Mouse (Mus musculus) cerebellum, postnatal 25 days (tissue): Measurements from ENCODE around the gene Lgi4.
A peak's percentile ranks its signal among the peaks of the same experiment; 100 is the strongest.

Experiments
- DNase-seq, 2 experiments: peaks; one replicate each; pipeline ENCODE4 v3.0.0; 2021; ENCODE audit warnings: mixed read lengths in 2 of 2

Lgi4 gene

GRCm38 (mm10) chr7:31052251-31052635, 6.9 kb upstream of the Lgi4 start:
- no peak for DNase-seq

GRCm38 (mm10) chr7:31052636-31053434, 6.3 kb upstream of the Lgi4 start:
- DNase-seq: peak; percentile 92 to 95

- peak; percentile 61 to 72 for DNase-seq
Measured at GRCm38 (mm10) chr7:31053882-31054447, 5.2 kb upstream of the Lgi4 start.

GRCm38 (mm10) chr7:31054661-31055320, 4.4 kb upstream of the Lgi4 start:
- no peak for DNase-seq

GRCm38 (mm10) chr7:31055354-31055824, 3.8 kb upstream of the Lgi4 start:
- peak in 1 of 2 experiments; percentile 61 for DNase-seq

GRCm38 (mm10) chr7:31055883-31056282, 3.3 kb upstream of the Lgi4 start:
- no peak for DNase-seq

GRCm38 (mm10) chr7:31056448-31056847, 2.7 kb upstream of the Lgi4 start:
- DNase-seq: no peak

- no peak for DNase-seq
Measured at GRCm38 (mm10) chr7:31057071-31057470, 2.1 kb upstream of the Lgi4 start, which contains the start of gene Fxyd1. Gene Fxyd1 (minus strand): TSS chr7:31057199.

GRCm38 (mm10) chr7:31057730-31058129, 1.4 kb upstream of the Lgi4 start:
- no peak for DNase-seq

GRCm38 (mm10) chr7:31058211-31058610, 931 bp upstream of the Lgi4 start:
- no peak for DNase-seq

GRCm38 (mm10) chr7:31059919-31060620, 928 bp downstream of the Lgi4 start:
- no peak for DNase-seq

- DNase-seq: no peak
Measured at GRCm38 (mm10) chr7:31060621-31061010, 1.5 kb downstream of the Lgi4 start.

GRCm38 (mm10) chr7:31063074-31063560, 4.0 kb downstream of the Lgi4 start:
- no peak for DNase-seq

- peak in 1 of 2 experiments; percentile 57 for DNase-seq
Measured at GRCm38 (mm10) chr7:31067836-31068235, 8.7 kb downstream of the Lgi4 start.

- DNase-seq: peak; percentile 55 to 72
Measured at GRCm38 (mm10) chr7:31069491-31069890, 10.3 kb downstream of the Lgi4 start.

- peak; percentile 56 to 64 for DNase-seq
Measured at GRCm38 (mm10) chr7:31070324-31070723, 11.2 kb downstream of the Lgi4 start.

GRCm38 (mm10) chr7:31072326-31072725, 13.2 kb downstream of the Lgi4 start:
- peak; percentile 54 to 73 for DNase-seq

- no peak for DNase-seq
Measured at GRCm38 (mm10) chr7:31073546-31073945, 14.4 kb downstream of the Lgi4 start.

- DNase-seq: peak; percentile 52 to 53
Measured at GRCm38 (mm10) chr7:31074061-31074712, 15.0 kb downstream of the Lgi4 start.

GRCm38 (mm10) chr7:31074713-31075069, 15.5 kb downstream of the Lgi4 start:
- peak in 1 of 2 experiments; percentile 52 for DNase-seq

GRCm38 (mm10) chr7:31076492-31076891, 17.4 kb downstream of the Lgi4 start, which contains the start of gene Fxyd3:
Gene Fxyd3 (minus strand): TSS chr7:31076704.
- DNase-seq: no peak

GRCm38 (mm10) chr7:31077470-31077869, 18.3 kb downstream of the Lgi4 start:
- no peak for DNase-seq
